Mouse (Mus musculus) G1E (cell line): ENCODE results near the gene Rhod. TPM values are rescaled to one million over a fixed set of nuclear protein-coding genes. Genes with fewer than 3 reads are reported as not detected.

Experiments used
- ATAC-seq: 2 replicates; pipeline ENCODE4 v1.8.0; 2016; ENCODE audit warnings: mild to moderate bottlenecking; ENCODE audit not compliant: insufficient number of reproducible peaks, poor library complexity, low FRiP score, severe bottlenecking; ENCODE audit errors: extremely low read depth
- DNase-seq: peaks from one replicate; pipeline ENCODE4 v3.0.0; 2012; ENCODE audit warnings: low spot score
- H3K27me3 ChIP-seq: 2 replicates; pipeline ENCODE4 v1.6.1; 2012; ENCODE audit warnings: mild to moderate bottlenecking, low read length, inconsistent platforms; ENCODE audit not compliant: insufficient read depth
- H3K36me3 ChIP-seq: replicated peaks from 2 replicates; pipeline ENCODE3; 2012; ENCODE audit warnings: mild to moderate bottlenecking, inconsistent platforms
- H3K4me1 ChIP-seq: 2 replicates; pipeline ENCODE4 v1.6.1; 2012; ENCODE audit warnings: low read depth, low read length, inconsistent platforms, mixed read lengths; ENCODE audit not compliant: insufficient read depth
- H3K4me3 ChIP-seq: 2 replicates; pipeline ENCODE4 v1.5.1; 2012; ENCODE audit warnings: low read depth, mild to moderate bottlenecking, inconsistent platforms, low read length, moderate library complexity, mixed read lengths
- H3K9me3 ChIP-seq: replicated peaks from 2 replicates; pipeline ENCODE4 v1.6.1; 2012; ENCODE audit warnings: inconsistent platforms
- CTCF ChIP-seq: IDR thresholded peaks from 2 replicates; pipeline ENCODE4 v1.5.1; 2012; ENCODE audit warnings: low read depth, low read length, inconsistent platforms, mixed read lengths
- GATA1 ChIP-seq: IDR thresholded peaks from 2 replicates; pipeline ENCODE4 v1.6.1; 2012; ENCODE audit warnings: borderline replicate concordance, low read length, inconsistent platforms, mixed read lengths
- GATA2 ChIP-seq: IDR thresholded peaks from 2 replicates; pipeline ENCODE4 v1.6.1; 2012; ENCODE audit warnings: low read depth, low read length, inconsistent platforms, borderline replicate concordance
- POLR2AphosphoS5 ChIP-seq: IDR thresholded peaks from 2 replicates; pipeline ENCODE4 v1.6.1; 2012; ENCODE audit warnings: low read depth, low read length, inconsistent platforms; ENCODE audit not compliant: insufficient replicate concordance
- TAL1 ChIP-seq: conservative IDR thresholded peaks from 2 replicates; pipeline ENCODE4 v1.6.1; 2012; ENCODE audit warnings: low read depth, low read length, inconsistent platforms, mixed read lengths
- polyA plus RNA-seq: library from polyadenylated mRNA; stranded (reverse); fragments of >175 nt; gene quantifications from 2 replicates; pipeline ENCODE4 v1.2.3, GENCODE M21; 2012
- total RNA-seq, 2 experiments: library from RNA; stranded (forward) in 1 of 2; stranded (reverse) in 1 of 2; fragments of 200-1000 nt in 1 of 2; fragments of >200 nt in 1 of 2; fragmentation: Nextera tagmentation in 1 of 2; gene quantifications; 2 replicates each; pipeline ENCODE4 v1.2.3; 2014 to 2017

Gene Rhod
- total and polyA plus RNA-seq, 3 experiments = 1.6 to 6.0 (median 2.0) TPM

DNA sequence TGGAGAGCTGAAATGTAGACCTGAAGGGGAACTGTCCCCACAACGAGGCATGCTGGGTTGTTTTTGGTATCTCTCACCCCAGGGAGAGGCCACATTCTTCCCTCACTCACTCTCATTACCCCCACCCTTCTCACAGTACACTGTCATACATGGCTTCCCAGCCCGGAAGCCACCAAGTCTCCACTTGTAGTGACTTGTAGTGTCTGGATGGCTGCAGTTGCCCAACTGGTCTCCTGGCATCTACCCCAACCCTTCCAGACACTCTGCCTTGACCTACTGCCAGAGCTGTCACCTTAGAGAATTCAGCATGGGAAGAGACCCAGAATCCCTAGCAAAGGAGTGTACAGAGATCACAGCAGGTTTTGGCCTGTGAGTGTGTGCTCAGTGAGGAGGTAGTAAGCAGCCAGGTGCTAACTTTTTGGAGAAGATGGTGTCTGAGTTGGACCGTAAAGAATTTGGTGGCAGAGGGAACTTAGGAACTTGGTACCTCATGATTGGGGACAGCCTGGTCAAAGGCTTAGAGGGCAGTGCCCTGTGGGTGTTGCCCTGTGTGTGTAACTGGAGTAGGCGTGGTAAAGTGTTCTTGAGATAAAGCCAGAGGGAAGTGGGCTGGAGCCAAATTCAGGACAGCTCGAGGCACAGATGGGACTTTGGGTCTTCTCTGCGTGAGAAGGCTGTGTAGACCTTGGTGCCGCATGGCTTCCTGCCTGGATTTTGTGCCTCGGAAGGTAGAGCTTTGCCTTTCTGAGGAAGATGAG lies 18.9 kb downstream of the Rhod start:
- Histone ChIP-seq H3K4me1 (no peaks in the 10 kb centered on the region), H3K4me3 (no peak overlapping the region), H3K9me3 (no peaks in the 10 kb centered on the region), H3K36me3 (no peaks in the 10 kb centered on the region), H3K27me3 (peaks cover 27% of the 10 kb centered on the region)
- no peak for ATAC-seq
- no peak for TF ChIP-seq POLR2AphosphoS5
- no peak for TF ChIP-seq GATA1
- TF ChIP-seq CTCF = no peak
- TF ChIP-seq GATA2 = no peak
- no peak for TF ChIP-seq TAL1
- no peak for DNase-seq

DNA sequence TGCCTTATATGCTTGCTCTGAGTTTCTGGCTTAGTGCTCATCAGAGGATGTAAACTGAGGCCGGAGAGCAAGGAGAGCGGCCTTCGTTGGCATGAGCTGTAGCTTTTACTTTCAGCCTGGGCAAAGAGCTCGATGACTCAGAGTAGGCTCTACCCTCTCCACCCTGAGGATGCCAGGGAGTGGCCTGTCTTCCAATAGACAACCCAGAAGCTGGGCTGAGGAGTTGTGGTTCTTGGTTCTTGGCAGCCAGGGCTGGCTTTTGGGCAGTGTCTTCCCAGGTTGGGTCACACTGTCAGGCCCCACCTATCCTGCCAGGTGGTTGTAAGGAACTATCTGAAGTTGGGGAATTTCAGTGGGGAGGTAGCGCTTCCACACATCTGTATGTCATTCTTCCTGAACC lies 19.5 kb downstream of the Rhod start:
- no peak overlapping the region for H3K4me3 ChIP-seq
- ATAC-seq (no peak), DNase-seq (no peak)
- H3K27me3 ChIP-seq = peaks cover 30% of the 10 kb centered on the region
- no peaks in the 10 kb centered on the region for H3K9me3 ChIP-seq
- no peaks in the 10 kb centered on the region for H3K36me3 ChIP-seq
- no peaks in the 10 kb centered on the region for H3K4me1 ChIP-seq
- no peak for TF ChIP-seq TAL1
- no peak for TF ChIP-seq POLR2AphosphoS5
- no peak for TF ChIP-seq GATA2
- no peak for TF ChIP-seq CTCF
- TF ChIP-seq GATA1 = no peak

DNA sequence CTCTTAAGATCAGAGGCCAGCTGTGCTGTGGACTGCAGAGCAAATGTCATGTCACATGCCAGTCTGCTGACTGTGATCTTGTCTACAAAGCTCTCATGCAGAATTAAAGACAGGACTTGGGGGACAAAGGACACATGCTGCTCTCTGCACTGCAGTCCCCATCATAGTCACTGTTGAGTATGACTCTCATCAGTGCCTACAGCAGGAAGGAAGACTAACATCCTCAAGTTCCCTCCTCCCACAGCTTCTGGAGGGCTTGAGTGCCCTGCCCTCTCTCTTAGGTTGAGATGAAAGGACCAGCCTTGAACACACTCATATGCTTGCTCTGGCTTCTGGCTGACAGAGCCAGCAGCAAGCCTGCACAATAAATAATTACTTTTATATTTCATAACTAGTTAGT lies 21.5 kb downstream of the Rhod start:
- TF ChIP-seq GATA2 (no peak), CTCF (no peak), TAL1 (no peak), GATA1 (no peak), POLR2AphosphoS5 (no peak)
- H3K36me3 ChIP-seq = no peaks in the 10 kb centered on the region
- H3K9me3 ChIP-seq = no peaks in the 10 kb centered on the region
- ATAC-seq = no peak
- H3K27me3 ChIP-seq = peaks cover 25% of the 10 kb centered on the region
- H3K4me1 ChIP-seq = no peaks in the 10 kb centered on the region
- H3K4me3 ChIP-seq = no peak overlapping the region
- no peak for DNase-seq

DNA sequence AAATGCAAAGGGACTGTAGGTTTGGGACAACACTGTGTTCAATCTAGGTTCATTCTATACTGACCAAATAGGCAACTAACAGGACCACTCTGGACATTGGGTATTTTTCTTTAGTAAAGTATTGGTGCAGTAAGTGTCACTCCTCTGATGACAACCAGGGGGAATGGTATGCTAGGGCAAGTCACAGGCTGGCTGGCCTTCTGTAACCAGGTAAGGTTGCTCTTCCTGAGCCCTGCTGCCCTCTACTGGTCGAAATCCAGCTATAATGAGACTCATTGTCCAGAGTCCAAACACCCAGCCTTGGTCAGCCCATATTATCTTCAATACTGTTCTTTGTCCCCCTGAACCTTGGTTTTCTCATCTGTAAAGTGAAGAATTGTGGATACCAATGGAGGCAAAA lies 22.0 kb downstream of the Rhod start:
- Histone ChIP-seq H3K27me3 (peaks cover 25% of the 10 kb centered on the region), H3K4me1 (no peaks in the 10 kb centered on the region), H3K9me3 (no peaks in the 10 kb centered on the region), H3K4me3 (no peak overlapping the region), H3K36me3 (no peaks in the 10 kb centered on the region)
- TF ChIP-seq GATA2 (no peak), TAL1 (no peak), CTCF (peak; percentile 42; the same call in 1 of the 2 replicates), GATA1 (no peak), POLR2AphosphoS5 (no peak)
- no peak for DNase-seq
- ATAC-seq = no peak

DNA sequence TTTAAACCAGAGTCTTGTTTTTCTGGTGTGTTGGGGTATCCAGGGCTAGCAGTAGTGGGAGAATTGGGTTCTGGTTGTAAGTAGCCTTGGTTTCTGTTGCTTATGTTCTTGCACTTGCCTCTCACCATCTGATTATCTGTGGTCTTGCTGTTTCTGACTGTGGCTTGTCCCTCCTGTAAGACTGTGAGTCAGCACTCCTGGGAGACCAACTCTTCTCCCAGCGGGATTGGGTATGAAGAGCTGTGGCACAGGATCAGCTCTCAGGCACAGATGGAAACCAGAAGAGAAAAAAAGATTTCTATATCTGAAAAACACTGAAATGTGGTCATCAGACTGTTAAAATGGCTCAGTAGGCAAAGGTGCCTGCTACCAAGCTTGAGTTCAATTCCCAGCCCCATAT lies 24.6 kb downstream of the Rhod start:
- ATAC-seq = no peak
- no peak for DNase-seq
- no peaks in the 10 kb centered on the region for H3K9me3 ChIP-seq
- TF ChIP-seq GATA2 = no peak
- TF ChIP-seq GATA1 = no peak
- no peak for TF ChIP-seq CTCF
- no peak for TF ChIP-seq TAL1
- TF ChIP-seq POLR2AphosphoS5 = no peak
- peaks cover 24% of the 10 kb centered on the region for H3K27me3 ChIP-seq
- no peaks in the 10 kb centered on the region for H3K36me3 ChIP-seq
- no peaks in the 10 kb centered on the region for H3K4me1 ChIP-seq
- H3K4me3 ChIP-seq = no peak overlapping the region

DNA sequence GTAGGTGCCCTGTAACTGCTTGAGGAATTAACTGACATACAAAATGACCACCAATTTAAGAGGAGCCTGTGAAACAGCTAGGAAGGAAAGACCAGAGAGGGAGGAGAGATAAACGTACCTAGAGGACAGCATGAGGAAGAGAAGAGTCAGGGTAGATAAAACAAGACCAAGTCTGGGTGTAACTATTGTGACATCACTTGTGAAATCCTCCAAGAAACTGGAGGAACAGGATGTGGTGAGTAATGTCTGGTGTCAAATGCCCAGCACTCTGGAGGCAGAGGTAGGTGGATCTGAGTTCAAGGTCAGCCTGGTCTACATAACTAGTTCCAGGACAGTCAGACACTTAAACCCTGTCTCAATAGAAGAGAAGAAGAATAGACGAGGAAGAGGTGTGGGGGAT lies 30.2 kb downstream of the Rhod start:
- no peak overlapping the region for H3K4me3 ChIP-seq
- H3K27me3 ChIP-seq = peaks cover 42% of the 10 kb centered on the region
- TF ChIP-seq CTCF = no peak
- no peak for TF ChIP-seq POLR2AphosphoS5
- TF ChIP-seq GATA1 = no peak
- H3K36me3 ChIP-seq = no peaks in the 10 kb centered on the region
- no peaks in the 10 kb centered on the region for H3K4me1 ChIP-seq
- DNase-seq = no peak
- no peaks in the 10 kb centered on the region for H3K9me3 ChIP-seq
- no peak for ATAC-seq

DNA sequence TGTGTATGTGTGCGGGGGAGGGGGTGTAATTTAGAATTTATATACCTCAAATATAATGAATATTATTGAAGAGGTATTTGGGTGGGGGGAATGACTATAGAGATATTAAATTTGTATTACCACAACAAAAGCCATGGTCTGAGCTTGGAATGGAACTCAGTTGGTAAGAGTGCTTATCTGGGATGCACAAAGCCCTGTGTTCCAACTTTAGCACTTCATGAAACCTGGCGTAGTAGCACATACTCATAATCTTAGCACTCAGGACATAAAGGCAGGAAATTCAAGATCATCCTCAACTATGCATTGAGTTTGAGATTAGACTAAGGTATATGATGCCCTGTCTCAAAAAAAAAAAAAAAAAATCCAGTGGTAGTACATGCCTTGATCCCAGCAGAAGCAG lies 34.4 kb downstream of the Rhod start:
- peaks cover 35% of the 10 kb centered on the region for H3K27me3 ChIP-seq
- no peaks in the 10 kb centered on the region for H3K36me3 ChIP-seq
- H3K4me1 ChIP-seq = no peaks in the 10 kb centered on the region
- H3K4me3 ChIP-seq = no peak overlapping the region
- TF ChIP-seq GATA2 = no peak
- no peak for TF ChIP-seq POLR2AphosphoS5
- TF ChIP-seq TAL1 = no peak
- no peak for TF ChIP-seq GATA1
- no peaks in the 10 kb centered on the region for H3K9me3 ChIP-seq
- no peak for ATAC-seq
- DNase-seq = no peak
